Mouse (Mus musculus) C2C12 (cell line): ENCODE results near the gene Sf3a3.

Source experiments
- CEBPB ChIP-seq: IDR thresholded peaks from one replicate; pipeline ENCODE4 v1.6.1; 2011; ENCODE audit warnings: low read depth, mild to moderate bottlenecking, control low read depth, moderate library complexity
- CTCF ChIP-seq: IDR thresholded peaks from one replicate; pipeline ENCODE4 v1.5.1; 2011; ENCODE audit not compliant: control insufficient read depth, insufficient read depth, insufficient read length
- MAX ChIP-seq: IDR thresholded peaks from one replicate; pipeline ENCODE4 v1.6.1; 2011; ENCODE audit warnings: mild to moderate bottlenecking, control low read depth
- MYOD1 ChIP-seq: IDR thresholded peaks from one replicate; pipeline ENCODE4 v1.6.1; 2011; ENCODE audit warnings: low read depth; ENCODE audit not compliant: control insufficient read depth, insufficient read length
- MYOG ChIP-seq: IDR thresholded peaks from one replicate; pipeline ENCODE4 v1.6.1; 2011; ENCODE audit not compliant: control insufficient read depth, insufficient read length; ENCODE audit errors: extremely low read depth
- USF1 ChIP-seq: IDR thresholded peaks from one replicate; pipeline ENCODE4 v1.6.1; 2011; ENCODE audit warnings: low read depth, mild to moderate bottlenecking, control low read depth, moderate library complexity

DNA sequence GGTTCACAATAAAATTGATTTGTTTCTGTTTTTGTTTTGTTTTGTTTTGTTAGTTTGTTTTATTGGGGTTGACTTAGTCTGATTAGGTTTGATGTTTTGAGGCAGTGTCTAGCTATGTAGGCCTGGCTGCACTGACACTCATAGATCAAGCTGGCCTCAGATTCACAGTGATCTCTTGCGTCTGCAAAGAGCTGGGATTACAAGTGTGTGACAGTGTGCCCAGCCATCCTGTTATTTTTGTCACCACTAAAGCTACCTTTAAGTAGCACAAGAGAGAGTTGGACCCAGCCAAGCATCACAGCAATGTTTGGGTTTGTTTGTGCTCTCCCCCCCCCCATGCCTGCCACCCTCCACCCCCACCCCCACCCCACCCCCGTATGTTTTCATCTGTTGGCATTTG lies 20.0 kb upstream of the Sf3a3 start:
- TF ChIP-seq USF1 (no peak), CEBPB (no peak), CTCF (no peak), MAX (no peak), MYOG (no peak), MYOD1 (no peak)
